ENCODE assay signal across 12 mouse cellular contexts in genomic region chr9:106290636-106291122, GRCm38 (mm10). TPM values are rescaled to one million over a fixed set of nuclear protein-coding genes. Genes with fewer than 3 reads are reported as not detected.
DNase-seq lines count a peak whose midpoint lies in the region; ATAC-seq and TF ChIP-seq lines count a peak whose summit lies in the region.
"Had no signal": no experiment of that assay in that cellular context is flagged by ENCODE, and none has a peak within 500 bp of the region (broad histone marks: within the 10 kb centered on the region; RNA-seq: fewer than 3 reads in every experiment).

No protein-coding gene starts in this region.

- peak overlapping the region; percentile 96 for H3K27ac ChIP-seq in left cerebral cortex, adult 2 months
- peak overlapping the region; percentile 69 for H3K27ac ChIP-seq in lung, postnatal 0 days (ENCODE audit: low read length)
- H3K27ac ChIP-seq in forebrain, embryonic 12.5 days, result no peak overlapping the region
- no peak overlapping the region for H3K27ac ChIP-seq in kidney, adult 2 months (ENCODE audit: insufficient read depth, low read depth, low read length)
- no peak overlapping the region for H3K27ac ChIP-seq in gastrocnemius, adult 2 months
- H3K27ac ChIP-seq: liver, embryonic 13.5 days had no signal

- intact Hi-C loops in left cerebral cortex, adult 2 months (cut with DNase I), result loop anchor here (1.0 kb wide), 3 partner anchors 10 to 81 kb away; no protein-coding TSS in a partner anchor
- intact Hi-C loops in gastrocnemius, adult 2 months (cut with DNase I), result no loop called here

- ATAC-seq in lung, postnatal 0 days, result peak; percentile 80
- no peak for ATAC-seq in forebrain, embryonic 12.5 days (ENCODE audit: low FRiP score)
- no peak for ATAC-seq in granulocyte monocyte progenitor cell, adult 5-6 weeks (replicated peaks; ENCODE audit: poor library complexity, severe bottlenecking)

- 0 out of 2 replicates have a peak overlapping the region, but pooled peaks have one; percentile 6 for H3K4me3 ChIP-seq in left cerebral cortex, adult 2 months
- no peak overlapping the region for H3K4me3 ChIP-seq in lung, postnatal 0 days (ENCODE audit: low read depth, low read length)
- no peak overlapping the region for H3K4me3 ChIP-seq in forebrain, embryonic 12.5 days (replicated peaks)
- H3K4me3 ChIP-seq in kidney, adult 2 months (ENCODE audit: insufficient read depth, low read depth, low read length), result no peak overlapping the region
- H3K4me3 ChIP-seq in gastrocnemius, adult 2 months, result no peak overlapping the region
- H3K4me3 ChIP-seq: erythroblast, embryonic 14.5 days; liver, embryonic 13.5 days had no signal

- TF ChIP-seq POLR2A in kidney, adult 2 months (IDR thresholded peaks at IDR 0.05; ENCODE audit: low read depth, low read length), result no peak

- H3K4me1 ChIP-seq in lung, postnatal 0 days (ENCODE audit: insufficient read depth, low read depth, low read length), result no peaks in the 10 kb centered on the region; the same call in 1 of the 2 replicates
- H3K4me1 ChIP-seq in forebrain, embryonic 12.5 days, result no peaks in the 10 kb centered on the region
- H3K4me1 ChIP-seq in kidney, adult 2 months (ENCODE audit: control insufficient read depth, insufficient read depth, low read length), result no peaks in the 10 kb centered on the region
- H3K4me1 ChIP-seq: liver, embryonic 13.5 days had no signal

- H3K4me2 ChIP-seq in lung, postnatal 0 days (replicated peaks; ENCODE audit: low read depth, low read length), result no peak overlapping the region
- H3K4me2 ChIP-seq in forebrain, embryonic 12.5 days, result no peak overlapping the region
- H3K4me2 ChIP-seq: liver, embryonic 13.5 days; midbrain, embryonic 11.5 days had no signal

- H3K9me3 ChIP-seq in lung, postnatal 0 days (ENCODE audit: low read length), result no peaks in the 10 kb centered on the region
- no peaks in the 10 kb centered on the region for H3K9me3 ChIP-seq in forebrain, embryonic 12.5 days
- H3K9me3 ChIP-seq: liver, embryonic 13.5 days had no signal

- H3K36me3 ChIP-seq in lung, postnatal 0 days (ENCODE audit: insufficient read depth, low read length), result 0 out of 2 replicates have a peak, but pooled peaks cover 4% of the 10 kb centered on the region
- peaks cover 38% of the 10 kb centered on the region for H3K36me3 ChIP-seq in forebrain, embryonic 12.5 days (replicated peaks)
- H3K36me3 ChIP-seq in kidney, adult 2 months (ENCODE audit: control insufficient read depth, insufficient read depth, low read length), result no peaks in the 10 kb centered on the region

- no peak overlapping the region for H3K9ac ChIP-seq in lung, postnatal 0 days (replicated peaks; ENCODE audit: low read depth)
- no peak overlapping the region for H3K9ac ChIP-seq in forebrain, embryonic 12.5 days
- H3K9ac ChIP-seq: liver, embryonic 13.5 days had no signal

- 60% methylated on average over 17 of the region's 17 CpGs for WGBS in lung, postnatal 0 days
- 89% methylated on average over 17 of the region's 17 CpGs for WGBS in forebrain, embryonic 12.5 days
- 84% methylated on average over 17 of the region's 17 CpGs for WGBS in kidney, adult 2 months

- TF ChIP-seq CTCF in left cerebral cortex, adult 2 months (IDR thresholded peaks at IDR 0.05), result no peak
- no peak for TF ChIP-seq CTCF in lung, postnatal 0 days (IDR thresholded peaks at IDR 0.05)
- no peak for TF ChIP-seq CTCF in kidney, adult 2 months (conservative IDR thresholded peaks at IDR 0.05; ENCODE audit: insufficient read depth, insufficient read length, low read depth, low read length)
- TF ChIP-seq CTCF in gastrocnemius, adult 2 months (IDR thresholded peaks at IDR 0.05), result no peak

- no peaks in the 10 kb centered on the region for H3K27me3 ChIP-seq in lung, postnatal 0 days (replicated peaks; ENCODE audit: insufficient read depth, low read length)
- H3K27me3 ChIP-seq in forebrain, embryonic 12.5 days, result no peaks in the 10 kb centered on the region
- no peaks in the 10 kb centered on the region for H3K27me3 ChIP-seq in kidney, adult 2 months (replicated peaks; ENCODE audit: control insufficient read depth, insufficient read depth, low read length)
- H3K27me3 ChIP-seq: liver, embryonic 13.5 days had no signal

- peak; percentile 39 for DNase-seq in testis, postnatal 10 days (ENCODE audit: low spot score)
- no peak for DNase-seq in testis, postnatal 14 days (ENCODE audit: low spot score)
- DNase-seq in left cerebral cortex, adult 2 months (ENCODE audit: extremely low spot score in 1 of 2, low spot score in 2 of 2), result peak; percentile 65 to 79
- peak; percentile 79 for DNase-seq in lung, postnatal 0 days (ENCODE audit: low spot score)
- no peak for DNase-seq in kidney, adult 2 months
- no peak for DNase-seq in gastrocnemius, adult 2 months
- DNase-seq: gastrocnemius, postnatal 10 days; liver, embryonic 13.5 days had no signal

- TF ChIP-seq EP300 in lung, postnatal 0 days (IDR thresholded peaks at IDR 0.05), result peak; percentile 34; the same call in 1 of the 2 replicates

RNA-seq across cellular contexts. Expression of gene Poc1a, which starts 9.8 kb away (rescaled TPM):
- total RNA-seq in left cerebral cortex, adult 2 months (2021), result 10 to 100 TPM; 18.6 to 19.6 TPM
- polyA plus RNA-seq in lung, postnatal 0 days (2015; fragmentation: Nextera tagmentation; extraction: Ambion mirVana), result 9.7 and 9.9 TPM in 2 replicates
- polyA plus RNA-seq in forebrain, embryonic 12.5 days (2016; fragmentation: Nextera tagmentation; extraction: Ambion mirVana), result 23.4 and 23.8 TPM in 2 replicates
- polyA plus RNA-seq in kidney, adult 2 months (2012; rRNA removed), result 5.8 and 6.1 TPM in 2 replicates
- total RNA-seq in gastrocnemius, adult 2 months (2021), result 1 to 10 TPM; 1.4 to 2.1 TPM
- 42.4 and 49.8 TPM in 2 replicates for total RNA-seq in granulocyte monocyte progenitor cell, adult 5-6 weeks (2014; fragmentation: Nextera tagmentation)
- 20.4 and 30.3 TPM in 2 replicates for total RNA-seq in granulocyte monocyte progenitor cell, adult 5-6 weeks (2017)

RNA-seq across cellular contexts. Expression of gene Alas1, which starts 42.2 kb away (rescaled TPM):
- 100 to 1,000 TPM; 138 to 140 TPM for total RNA-seq in left cerebral cortex, adult 2 months (2021)
- polyA plus RNA-seq in lung, postnatal 0 days (2015; fragmentation: Nextera tagmentation; extraction: Ambion mirVana), result 292 and 310 TPM in 2 replicates
- 78.0 and 79.0 TPM in 2 replicates for polyA plus RNA-seq in forebrain, embryonic 12.5 days (2016; fragmentation: Nextera tagmentation; extraction: Ambion mirVana)
- 315 and 343 TPM in 2 replicates for polyA plus RNA-seq in kidney, adult 2 months (2012; rRNA removed)
- 100 to 1,000 TPM; 209 to 290 TPM for total RNA-seq in gastrocnemius, adult 2 months (2021)
- 613 and 665 TPM in 2 replicates for total RNA-seq in granulocyte monocyte progenitor cell, adult 5-6 weeks (2014; fragmentation: Nextera tagmentation)
- total RNA-seq in granulocyte monocyte progenitor cell, adult 5-6 weeks (2017), result 822 and 987 TPM in 2 replicates

Comparison
In these comparisons a context has a peak if more than half of its experiments do, and no peak if none do; other contexts are left out.
1. DNase-seq: peak in testis, postnatal 10 days (single experiment), left cerebral cortex, adult 2 months (2 of 2) and lung, postnatal 0 days (single experiment); none in testis, postnatal 14 days (single experiment), kidney, adult 2 months (single experiment) and gastrocnemius, adult 2 months (single experiment).
2. H3K27ac ChIP-seq: peak in left cerebral cortex, adult 2 months (single experiment) and lung, postnatal 0 days (single experiment); none in forebrain, embryonic 12.5 days (single experiment), kidney, adult 2 months (single experiment) and gastrocnemius, adult 2 months (single experiment).
3. RNA of gene Poc1a, which starts 9.8 kb away (total RNA-seq): 20.4 to 49.8 TPM in granulocyte monocyte progenitor cell, adult 5-6 weeks and 18.6 to 19.6 TPM in left cerebral cortex, adult 2 months; 1.4 to 2.1 TPM in gastrocnemius, adult 2 months; every median in the first group is over 4 times any median in the second.